Mouse (Mus musculus): ENCODE results near the gene Ecpas. TPM values are rescaled to one million over a fixed set of nuclear protein-coding genes. Genes with fewer than 3 reads are reported as not detected.

The Ecpas gene
- total and polyA plus RNA-seq, 2 experiments from 2014 or later = 22.5 to 81.6 TPM

GRCm38 (mm10) chr4:58926120-58926519 is 13.6 kb upstream of the Ecpas start:
- TF ChIP-seq CTCF (IDR thresholded peaks at IDR 0.05; ENCODE audit: low read depth) = no peak
- no peaks in the 10 kb centered on the region for H3K36me3 ChIP-seq (ENCODE audit: insufficient read depth)
- H3K4me2 ChIP-seq (ENCODE audit: low read depth) = no peak overlapping the region
- no peak overlapping the region for H3K27ac ChIP-seq (ENCODE audit: low read depth, low read length)
- no peak overlapping the region for H3K4me3 ChIP-seq (ENCODE audit: low read depth, low read length)
- H3K4me1 ChIP-seq (ENCODE audit: insufficient read depth) = no peaks in the 10 kb centered on the region
- H3K9me3 ChIP-seq (ENCODE audit: low read length) = peaks cover 4% of the 10 kb centered on the region; the same call in 1 of the 2 replicates
- 57% methylated on average over 2 of the region's 2 CpGs for WGBS
- H3K9ac ChIP-seq = no peak overlapping the region
- H3K27me3 ChIP-seq (ENCODE audit: insufficient read depth, low read length) = no peaks in the 10 kb centered on the region
- DNase-seq (no peak), ATAC-seq (no peak)

- Histone ChIP-seq H3K27ac (ENCODE audit: low read depth, low read length) (no peak overlapping the region), H3K9me3 (ENCODE audit: low read length) (peaks cover 4% of the 10 kb centered on the region; the same call in 1 of the 2 replicates), H3K27me3 (ENCODE audit: insufficient read depth, low read length) (no peaks in the 10 kb centered on the region), H3K4me1 (ENCODE audit: insufficient read depth) (no peaks in the 10 kb centered on the region), H3K4me2 (ENCODE audit: low read depth) (no peak overlapping the region), H3K36me3 (ENCODE audit: insufficient read depth) (no peaks in the 10 kb centered on the region), H3K9ac (no peak overlapping the region), H3K4me3 (ENCODE audit: low read depth, low read length) (no peak overlapping the region)
- WGBS = 56% methylated on average over 5 of the region's 5 CpGs
- no peak for DNase-seq
- ATAC-seq = no peak
- no peak for TF ChIP-seq CTCF (IDR thresholded peaks at IDR 0.05; ENCODE audit: low read depth)
These were observed 13.1 kb upstream of the Ecpas start for GRCm38 (mm10) chr4:58925664-58926063.

DNA sequence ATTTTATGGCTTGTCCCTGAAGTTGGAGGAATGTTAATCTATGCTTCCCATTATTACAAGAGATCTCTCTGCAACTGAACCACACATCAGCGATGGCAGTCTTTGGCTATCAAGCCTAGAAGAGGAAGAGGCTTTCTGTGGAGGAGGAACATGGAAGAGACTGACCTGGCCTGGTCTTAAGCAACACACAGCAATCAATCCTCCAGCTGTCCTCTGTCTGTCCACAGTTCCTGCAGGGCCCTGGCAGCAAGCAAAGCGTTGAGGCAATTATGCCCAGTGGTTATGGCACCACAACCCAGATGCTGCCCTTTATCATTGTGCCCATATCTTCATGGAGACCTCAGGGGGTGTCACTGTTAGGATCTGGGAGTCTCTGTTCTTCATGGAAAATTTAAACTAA is 11.4 kb upstream of the Ecpas start:
- WGBS = 73% methylated on average over 2 of the region's 2 CpGs
- ATAC-seq = no peak

DNA sequence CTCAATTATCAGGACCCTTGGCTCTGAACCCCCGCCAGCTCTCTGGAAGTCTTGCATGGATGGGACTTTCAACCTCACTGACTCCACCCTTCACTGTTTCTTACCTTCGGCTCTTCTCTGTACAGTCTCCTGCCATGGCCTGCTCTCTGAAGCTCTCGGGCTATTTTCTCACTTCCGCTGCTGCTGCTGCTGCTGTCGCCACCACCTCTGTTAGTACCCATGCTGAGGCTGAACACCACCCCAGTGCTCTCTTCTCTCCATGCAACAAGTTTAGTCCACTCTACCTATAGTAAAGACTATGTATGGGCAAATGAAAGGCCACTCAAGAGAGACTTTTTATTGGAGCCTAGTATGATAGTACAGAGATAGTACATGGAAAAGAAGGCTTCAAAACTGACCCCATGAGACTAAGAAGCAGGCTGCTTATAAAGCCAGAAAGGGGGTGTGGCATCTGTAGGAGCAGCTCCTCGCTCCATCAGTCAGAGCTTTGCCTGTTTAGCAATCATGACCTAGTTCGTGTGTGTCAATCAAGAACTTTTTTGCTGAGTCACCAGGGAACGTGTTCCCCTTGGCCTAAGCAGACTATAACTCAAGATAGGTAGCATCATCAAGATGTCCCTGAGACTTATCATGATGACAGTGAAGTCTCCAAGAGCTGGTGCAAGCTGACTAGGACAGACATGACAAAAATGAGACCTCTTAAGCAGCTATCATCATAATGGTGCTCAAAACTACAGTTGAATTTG is 2.7 kb upstream of the Ecpas start:
- Histone ChIP-seq H3K27ac (ENCODE audit: low read depth, low read length) (no peak overlapping the region), H3K27me3 (ENCODE audit: insufficient read depth, low read length) (no peaks in the 10 kb centered on the region), H3K9ac (no peak overlapping the region), H3K9me3 (ENCODE audit: low read length) (no peaks in the 10 kb centered on the region), H3K4me2 (ENCODE audit: low read depth) (no peak overlapping the region), H3K4me1 (ENCODE audit: insufficient read depth) (no peaks in the 10 kb centered on the region), H3K4me3 (ENCODE audit: low read depth, low read length) (no peak overlapping the region), H3K36me3 (ENCODE audit: insufficient read depth) (no peaks in the 10 kb centered on the region)
- ATAC-seq = no peak
- no peak for TF ChIP-seq CTCF (IDR thresholded peaks at IDR 0.05; ENCODE audit: low read depth)
- no peak for DNase-seq
- 78% methylated on average over 8 of the region's 8 CpGs for WGBS

More for the DNA sequence above, 11.4 kb upstream of the Ecpas start:
- H3K4me2 ChIP-seq (ENCODE audit: low read depth) = no peak overlapping the region
- no peak for DNase-seq
- H3K4me3 ChIP-seq (ENCODE audit: low read depth, low read length) = no peak overlapping the region
- H3K9ac ChIP-seq = no peak overlapping the region
- no peaks in the 10 kb centered on the region for H3K36me3 ChIP-seq (ENCODE audit: insufficient read depth)
- H3K27me3 ChIP-seq (ENCODE audit: insufficient read depth, low read length) = no peaks in the 10 kb centered on the region
- no peak overlapping the region for H3K27ac ChIP-seq (ENCODE audit: low read depth, low read length)
- TF ChIP-seq CTCF (IDR thresholded peaks at IDR 0.05; ENCODE audit: low read depth) = no peak
- peaks cover 4% of the 10 kb centered on the region; the same call in 1 of the 2 replicates for H3K9me3 ChIP-seq (ENCODE audit: low read length)
- no peaks in the 10 kb centered on the region for H3K4me1 ChIP-seq (ENCODE audit: insufficient read depth)

- no peak for DNase-seq
- Histone ChIP-seq H3K27ac (ENCODE audit: low read depth, low read length) (no peak overlapping the region), H3K36me3 (ENCODE audit: insufficient read depth) (no peaks in the 10 kb centered on the region), H3K4me1 (ENCODE audit: insufficient read depth) (no peaks in the 10 kb centered on the region), H3K9me3 (ENCODE audit: low read length) (no peaks in the 10 kb centered on the region), H3K9ac (no peak overlapping the region), H3K4me2 (ENCODE audit: low read depth) (peak overlapping the region; percentile 78), H3K4me3 (ENCODE audit: low read depth, low read length) (peak overlapping the region; percentile 93), H3K27me3 (ENCODE audit: insufficient read depth, low read length) (no peaks in the 10 kb centered on the region)
- 42% methylated on average over 3 of the region's 3 CpGs for WGBS
- ATAC-seq = no peak
- TF ChIP-seq CTCF (IDR thresholded peaks at IDR 0.05; ENCODE audit: low read depth) = no peak
These were observed 932 bp upstream of the Ecpas start for GRCm38 (mm10) chr4:58913336-58914026.

- H3K4me2 ChIP-seq (ENCODE audit: low read depth) = peak overlapping the region; percentile 78
- peak overlapping the region; percentile 93 for H3K4me3 ChIP-seq (ENCODE audit: low read depth, low read length)
- peak overlapping the region; percentile 95 for H3K9ac ChIP-seq
- H3K27me3 ChIP-seq (ENCODE audit: insufficient read depth, low read length) = no peaks in the 10 kb centered on the region
- ATAC-seq = peak; percentile 89
- TF ChIP-seq CTCF (IDR thresholded peaks at IDR 0.05; ENCODE audit: low read depth) = no peak
- H3K36me3 ChIP-seq (ENCODE audit: insufficient read depth) = no peaks in the 10 kb centered on the region
- peak overlapping the region; percentile 98 for H3K27ac ChIP-seq (ENCODE audit: low read depth, low read length)
- 3% methylated on average over 111 of the region's 126 CpGs for WGBS
- H3K9me3 ChIP-seq (ENCODE audit: low read length) = no peaks in the 10 kb centered on the region
- DNase-seq = peak; percentile 78
- no peaks in the 10 kb centered on the region for H3K4me1 ChIP-seq (ENCODE audit: insufficient read depth)
These were observed 519 bp downstream of the Ecpas start for GRCm38 (mm10) chr4:58911831-58912628.

Data from forebrain, postnatal 0 days (tissue).